In the genomic region with DNA sequence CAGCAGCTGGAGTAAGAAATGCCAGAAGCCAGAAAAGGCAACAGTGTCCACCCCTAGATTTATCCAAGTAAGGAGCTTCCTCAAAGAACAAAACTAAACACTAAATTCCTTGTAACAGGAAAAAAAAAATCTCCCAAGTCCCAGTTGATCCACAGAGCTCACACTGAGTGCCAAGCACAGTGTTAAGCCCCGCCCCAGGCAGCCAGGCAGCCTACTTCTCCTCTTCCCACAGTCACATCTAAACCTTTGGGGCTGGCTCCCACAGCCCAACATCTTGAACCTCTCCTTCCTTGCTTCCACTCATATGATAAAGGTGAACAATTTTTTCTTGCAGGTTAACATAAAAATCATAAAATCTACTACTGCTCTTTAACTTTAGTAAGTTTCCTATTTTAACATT, we compare ENCODE assay signal across 22 mouse cellular contexts. TPM values are rescaled to one million over a fixed set of nuclear protein-coding genes. Genes with fewer than 3 reads are reported as not detected.
DNase-seq lines count a peak whose midpoint lies in the region; ATAC-seq lines count a peak whose summit lies in the region.
"Had no signal": no experiment of that assay in that cellular context is flagged by ENCODE, and none has a peak within 500 bp of the region (broad histone marks: within the 10 kb centered on the region; RNA-seq: fewer than 3 reads in every experiment).

No protein-coding gene starts in this region.

- no peaks in the 10 kb centered on the region for H3K9me3 ChIP-seq in kidney, embryonic 15.5 days (replicated peaks)
- no peaks in the 10 kb centered on the region for H3K9me3 ChIP-seq in megakaryocyte, embryonic 14.5 days
- H3K9me3 ChIP-seq: heart, embryonic 10.5 days; midbrain, embryonic 13.5 days; neural tube, embryonic 15.5 days had no signal

- peaks cover 20% of the 10 kb centered on the region for H3K36me3 ChIP-seq in kidney, embryonic 15.5 days
- peaks cover 42% of the 10 kb centered on the region for H3K36me3 ChIP-seq in megakaryocyte, embryonic 14.5 days (replicated peaks; ENCODE audit: low read length)

- DNase-seq in heart, adult 11 months, result peak; percentile 82
- DNase-seq in heart, postnatal 10 days, result no peak
- DNase-seq in kidney, postnatal 4 days, result no peak
- no peak for DNase-seq in retina, postnatal 1 day
- DNase-seq: adrenal gland, adult 2 months; B cell, adult 2 months; cerebellum, adult 2 months; cerebellum, postnatal 36 days; gastrocnemius, postnatal 25 days; heart, postnatal 36 days; kidney, adult 9 months; layer of hippocampus, adult 9-11 months; right cerebral cortex, postnatal 25 days; thymus, adult 2 months had no signal

- WGBS in kidney, embryonic 15.5 days, result 94% methylated on average over 1 of the region's 1 CpGs

- peaks cover 25% of the 10 kb centered on the region for H3K4me1 ChIP-seq in kidney, embryonic 15.5 days
- peaks cover 52% of the 10 kb centered on the region for H3K4me1 ChIP-seq in megakaryocyte, embryonic 14.5 days

- H3K27me3 ChIP-seq in kidney, embryonic 15.5 days, result 0 out of 2 replicates have a peak, but pooled peaks cover 7% of the 10 kb centered on the region
- no peaks in the 10 kb centered on the region for H3K27me3 ChIP-seq in megakaryocyte, embryonic 14.5 days (replicated peaks)
- H3K27me3 ChIP-seq: midbrain, embryonic 13.5 days; neural tube, embryonic 15.5 days had no signal

- no peak overlapping the region for H3K4me2 ChIP-seq in kidney, embryonic 15.5 days

- H3K9ac ChIP-seq in kidney, embryonic 15.5 days, result 0 out of 2 replicates have a peak overlapping the region, but pooled peaks have one; percentile 17
- H3K9ac ChIP-seq: midbrain, embryonic 13.5 days; neural tube, embryonic 15.5 days had no signal

- intact Hi-C loops in heart, postnatal 10 days (cut with DNase I), result no loop called here

- ATAC-seq in kidney, embryonic 15.5 days (replicated peaks; ENCODE audit: low FRiP score), result no peak
- ATAC-seq in megakaryocyte, adult 5-6 weeks (ENCODE audit: poor library complexity, severe bottlenecking), result no peak
- ATAC-seq: forebrain, embryonic 14.5 days; inflammation-experienced regulatory T-cells, adult 6 months; midbrain, embryonic 13.5 days had no signal

- H3K4me3 ChIP-seq in kidney, embryonic 15.5 days (replicated peaks), result no peak overlapping the region
- peak overlapping the region; percentile 73 for H3K4me3 ChIP-seq in megakaryocyte, embryonic 14.5 days (replicated peaks)
- H3K4me3 ChIP-seq: heart, embryonic 10.5 days; neural tube, embryonic 15.5 days had no signal

- no peak overlapping the region for H3K27ac ChIP-seq in kidney, embryonic 15.5 days
- H3K27ac ChIP-seq: heart, embryonic 10.5 days; midbrain, embryonic 13.5 days; neural tube, embryonic 15.5 days had no signal

RNA-seq across cellular contexts. Expression of gene Atp6v0d1, which starts 2.0 kb away (rescaled TPM):
- total RNA-seq in heart, postnatal 10 days (2021), result 10 to 100 TPM; 60.1 to 64.0 TPM
- 85.8 and 88.3 TPM in 2 replicates for polyA plus RNA-seq in kidney, embryonic 15.5 days (2015; fragmentation: Nextera tagmentation; extraction: Ambion mirVana)
- 19.8 and 57.3 TPM in 2 replicates for polyA plus RNA-seq in megakaryocyte, embryonic 14.5 days (2012; ENCODE audit: insufficient read depth, low replicate concordance)
- 222 and 239 TPM in 2 replicates for total RNA-seq in megakaryocyte, adult 5-6 weeks (2015)
- total RNA-seq in megakaryocyte, adult 5-6 weeks (2017), result 86.2 and 101 TPM in 2 replicates

RNA-seq across cellular contexts. Expression of gene Ripor1, which starts 41.2 kb away (rescaled TPM):
- 10 to 100 TPM; 53.1 to 55.8 TPM for total RNA-seq in heart, postnatal 10 days (2021)
- polyA plus RNA-seq in kidney, embryonic 15.5 days (2015; fragmentation: Nextera tagmentation; extraction: Ambion mirVana), result 33.3 and 39.5 TPM in 2 replicates
- 19.3 and 27.7 TPM in 2 replicates for polyA plus RNA-seq in megakaryocyte, embryonic 14.5 days (2012; ENCODE audit: insufficient read depth, low replicate concordance)
- total RNA-seq in megakaryocyte, adult 5-6 weeks (2015), result 13.5 and 16.9 TPM in 2 replicates
- 1.6 and 2.6 TPM in 2 replicates for total RNA-seq in megakaryocyte, adult 5-6 weeks (2017)

RNA-seq across cellular contexts. Expression of gene Hsd11b2, which starts 45.3 kb away (rescaled TPM):
- 1 to 10 TPM in 1 of 2 experiments, under 1 TPM in 1; 0.60 to 2.1 TPM for total RNA-seq in heart, postnatal 10 days (2021)
- 30.0 and 35.6 TPM in 2 replicates for polyA plus RNA-seq in kidney, embryonic 15.5 days (2015; fragmentation: Nextera tagmentation; extraction: Ambion mirVana)
- 0.12 TPM in 1 of 2 replicates, not detected in the other for polyA plus RNA-seq in megakaryocyte, embryonic 14.5 days (2012; ENCODE audit: insufficient read depth, low replicate concordance)
- not detected in 2 replicates for total RNA-seq in megakaryocyte, adult 5-6 weeks (2015)
- total RNA-seq in megakaryocyte, adult 5-6 weeks (2017), result not detected in 2 replicates
- total RNA-seq: heart, postnatal 36 days had no signal
- polyA plus RNA-seq: inflammation-experienced regulatory T-cells, adult 6 months had no signal
